Comparison of ENCODE assay signal across 10 mouse cellular contexts in the genomic region with DNA sequence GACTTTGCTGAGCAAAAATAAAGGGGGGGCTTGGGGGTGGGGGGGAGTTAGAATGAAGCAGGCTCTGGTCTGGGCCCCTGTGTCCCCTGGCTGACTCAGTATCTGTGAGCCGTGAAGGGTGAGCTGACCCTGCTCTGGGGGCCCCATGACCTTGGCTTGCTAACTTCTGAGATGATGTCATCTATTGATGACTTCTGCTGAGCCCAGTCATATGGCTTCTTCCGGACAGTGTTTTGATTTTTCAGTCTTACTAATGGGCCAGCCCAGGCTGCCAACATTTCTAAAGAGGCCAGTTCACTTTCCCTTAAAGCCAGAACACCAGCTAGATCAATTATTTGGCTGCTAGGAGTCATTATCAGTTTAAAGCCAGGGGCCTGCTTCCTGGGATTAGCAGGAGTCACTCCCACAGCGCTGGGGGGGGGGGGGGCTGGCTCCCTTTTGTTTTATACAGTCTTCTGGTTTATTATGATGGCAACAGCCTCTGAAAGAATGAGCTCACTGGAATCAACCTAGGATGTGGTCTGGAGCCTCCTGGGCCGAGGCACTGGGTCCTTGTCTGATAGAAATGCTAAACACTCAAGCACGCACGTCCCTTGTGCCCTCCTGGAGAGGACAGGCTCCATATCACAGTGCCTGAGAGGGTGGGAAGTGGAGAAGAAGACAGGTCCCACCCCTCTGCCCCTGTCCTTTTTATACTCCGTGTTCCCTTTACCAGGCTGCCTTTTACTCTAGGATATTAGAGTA. TPM values are rescaled to one million over a fixed set of nuclear protein-coding genes. Genes with fewer than 3 reads are reported as not detected.
DNase-seq lines count a peak whose midpoint lies in the region; ATAC-seq and TF ChIP-seq lines count a peak whose summit lies in the region.
"Had no signal": no experiment of that assay in that cellular context is flagged by ENCODE, and none has a peak within 500 bp of the region (broad histone marks: within the 10 kb centered on the region; RNA-seq: fewer than 3 reads in every experiment).

No protein-coding gene starts in this region.

- H3K9me3 ChIP-seq in hindbrain, embryonic 12.5 days (replicated peaks): no peaks in the 10 kb centered on the region
- no peaks in the 10 kb centered on the region for H3K9me3 ChIP-seq in hindbrain, postnatal 0 days (ENCODE audit: low read length)
- no peaks in the 10 kb centered on the region for H3K9me3 ChIP-seq in liver, embryonic 12.5 days (replicated peaks)

- H3K27ac ChIP-seq in hindbrain, embryonic 12.5 days: no peak overlapping the region
- H3K27ac ChIP-seq in hindbrain, postnatal 0 days: no peak overlapping the region
- peak overlapping the region; percentile 100 for H3K27ac ChIP-seq in liver, embryonic 12.5 days
- no peak overlapping the region for H3K27ac ChIP-seq in kidney, adult 2 months (ENCODE audit: insufficient read depth, low read depth, low read length)
- no peak overlapping the region for H3K27ac ChIP-seq in thymus, adult 2 months (ENCODE audit: control insufficient read depth, insufficient read depth, low read length)
- H3K27ac ChIP-seq: hindbrain, embryonic 14.5 days had no signal

- no peak for TF ChIP-seq POLR2A in kidney, adult 2 months (IDR thresholded peaks at IDR 0.05; ENCODE audit: low read depth, low read length)
- no peak for TF ChIP-seq POLR2A in thymus, adult 2 months (IDR thresholded peaks at IDR 0.05; ENCODE audit: control insufficient read depth, extremely low read depth, insufficient read depth, low read length, poor library complexity)

- DNase-seq in hindbrain, postnatal 0 days (ENCODE audit: low spot score): no peak
- peak; percentile 59 for DNase-seq in Muller cell, postnatal 12 days (ENCODE audit: inconsistent ontology term)
- DNase-seq in adrenal gland, postnatal 10 days: peak; percentile 49
- no peak for DNase-seq in kidney, adult 2 months
- no peak for DNase-seq in layer of hippocampus, adult 9-11 months
- no peak for DNase-seq in thymus, adult 2 months
- DNase-seq: cerebellum, postnatal 14 days had no signal

- H3K4me1 ChIP-seq in hindbrain, embryonic 12.5 days: peaks cover 20% of the 10 kb centered on the region
- H3K4me1 ChIP-seq in hindbrain, postnatal 0 days (ENCODE audit: insufficient read depth, low read length): peaks cover 5% of the 10 kb centered on the region; the same call in 1 of the 2 replicates
- peaks cover 72% of the 10 kb centered on the region for H3K4me1 ChIP-seq in liver, embryonic 12.5 days
- 0 out of 2 replicates have a peak, but pooled peaks cover 3% of the 10 kb centered on the region for H3K4me1 ChIP-seq in kidney, adult 2 months (ENCODE audit: control insufficient read depth, insufficient read depth, low read length)
- H3K4me1 ChIP-seq in thymus, adult 2 months (replicated peaks; ENCODE audit: control insufficient read depth, insufficient read depth, low read length): peaks cover 11% of the 10 kb centered on the region

- no peak for ATAC-seq in hindbrain, embryonic 12.5 days (ENCODE audit: low FRiP score)
- ATAC-seq in hindbrain, postnatal 0 days: no peak
- peak; percentile 60 for ATAC-seq in liver, embryonic 12.5 days

- H3K27me3 ChIP-seq in hindbrain, embryonic 12.5 days: peaks cover 52% of the 10 kb centered on the region
- H3K27me3 ChIP-seq in hindbrain, postnatal 0 days (ENCODE audit: insufficient read depth, low read length): peaks cover 35% of the 10 kb centered on the region
- peaks cover 31% of the 10 kb centered on the region for H3K27me3 ChIP-seq in liver, embryonic 12.5 days (replicated peaks)
- H3K27me3 ChIP-seq in kidney, adult 2 months (replicated peaks; ENCODE audit: control insufficient read depth, insufficient read depth, low read length): no peaks in the 10 kb centered on the region; the same call in 1 of the 2 replicates
- peaks cover 13% of the 10 kb centered on the region for H3K27me3 ChIP-seq in thymus, adult 2 months (ENCODE audit: control insufficient read depth, insufficient read depth, low read length)

- H3K4me2 ChIP-seq in hindbrain, embryonic 12.5 days (replicated peaks): 0 out of 2 replicates have a peak overlapping the region, but pooled peaks have one; percentile 8
- no peak overlapping the region for H3K4me2 ChIP-seq in hindbrain, postnatal 0 days (ENCODE audit: low read depth, low read length)
- H3K4me2 ChIP-seq in liver, embryonic 12.5 days: peak overlapping the region; percentile 81
- H3K4me2 ChIP-seq: hindbrain, embryonic 14.5 days had no signal

- TF ChIP-seq CTCF in hindbrain, postnatal 0 days (IDR thresholded peaks at IDR 0.05; ENCODE audit: low read depth): no peak
- no peak for TF ChIP-seq CTCF in kidney, adult 2 months (conservative IDR thresholded peaks at IDR 0.05; ENCODE audit: insufficient read depth, insufficient read length, low read depth, low read length)
- no peak for TF ChIP-seq CTCF in thymus, adult 2 months (IDR thresholded peaks at IDR 0.05; ENCODE audit: borderline replicate concordance, control insufficient read depth, extremely low read depth, insufficient read depth, low read length, poor library complexity)

- H3K4me3 ChIP-seq in hindbrain, embryonic 12.5 days: no peak overlapping the region
- H3K4me3 ChIP-seq in hindbrain, postnatal 0 days (ENCODE audit: low read length): no peak overlapping the region
- H3K4me3 ChIP-seq in liver, embryonic 12.5 days: peak overlapping the region; percentile 91
- H3K4me3 ChIP-seq in kidney, adult 2 months (ENCODE audit: insufficient read depth, low read depth, low read length): no peak overlapping the region
- H3K4me3 ChIP-seq in thymus, adult 2 months (ENCODE audit: control insufficient read depth, insufficient read depth, low read length): no peak overlapping the region

- H3K36me3 ChIP-seq in hindbrain, embryonic 12.5 days: no peaks in the 10 kb centered on the region
- no peaks in the 10 kb centered on the region for H3K36me3 ChIP-seq in hindbrain, postnatal 0 days (ENCODE audit: insufficient read depth, low read length)
- H3K36me3 ChIP-seq in liver, embryonic 12.5 days: peaks cover 43% of the 10 kb centered on the region
- H3K36me3 ChIP-seq in kidney, adult 2 months (ENCODE audit: control insufficient read depth, insufficient read depth, low read length): no peaks in the 10 kb centered on the region
- H3K36me3 ChIP-seq in thymus, adult 2 months (ENCODE audit: control insufficient read depth, insufficient read depth, low read length): no peaks in the 10 kb centered on the region

- 23% methylated on average over 7 of the region's 7 CpGs for WGBS in hindbrain, embryonic 12.5 days
- WGBS in hindbrain, postnatal 0 days: 34% methylated on average over 7 of the region's 7 CpGs
- WGBS in liver, embryonic 12.5 days (ENCODE audit: insufficient replicate concordance): 7% methylated on average over 7 of the region's 7 CpGs
- WGBS in kidney, adult 2 months: 65% methylated on average over 7 of the region's 7 CpGs
- WGBS in thymus, adult 2 months: 80% methylated on average over 7 of the region's 7 CpGs

- no peak overlapping the region for H3K9ac ChIP-seq in hindbrain, embryonic 12.5 days
- H3K9ac ChIP-seq in hindbrain, postnatal 0 days (replicated peaks; ENCODE audit: low read length): no peak overlapping the region
- peak overlapping the region; percentile 98 for H3K9ac ChIP-seq in liver, embryonic 12.5 days
- H3K9ac ChIP-seq: hindbrain, embryonic 14.5 days had no signal

RNA-seq across cellular contexts. Expression of a gene that starts 3.2 kb away (rescaled TPM):
- polyA plus RNA-seq in hindbrain, embryonic 12.5 days (2016; fragmentation: Nextera tagmentation; extraction: Ambion mirVana): 4.8 and 5.1 TPM in 2 replicates
- total RNA-seq in hindbrain, postnatal 0 days (2014; rRNA removed): 0.58 and 1.3 TPM in 2 replicates
- 2.3 and 2.5 TPM in 2 replicates for polyA plus RNA-seq in hindbrain, postnatal 0 days (2015; fragmentation: Nextera tagmentation; extraction: Ambion mirVana)
- 10 to 100 TPM in 1 of 2 experiments, 1 to 10 TPM in 1; 6.9 to 22.7 TPM for total RNA-seq in adrenal gland, postnatal 10 days (2021)
- 45.3 and 46.4 TPM in 2 replicates for polyA plus RNA-seq in liver, embryonic 12.5 days (2016; fragmentation: Nextera tagmentation; extraction: Ambion mirVana)
- 0.80 and 2.3 TPM in 2 replicates for polyA plus RNA-seq in kidney, adult 2 months (2012; rRNA removed)
- polyA plus RNA-seq in thymus, adult 2 months (2012; rRNA removed): 0.92 and 3.6 TPM in 2 replicates

Comparison
In these comparisons a context has a peak if more than half of its experiments do, and no peak if none do; other contexts are left out.
1. DNase-seq: peak in Muller cell, postnatal 12 days (single experiment) and adrenal gland, postnatal 10 days (single experiment); none in hindbrain, postnatal 0 days (single experiment), kidney, adult 2 months (single experiment), layer of hippocampus, adult 9-11 months (single experiment) and thymus, adult 2 months (single experiment).